Mouse (Mus musculus): Measurements from ENCODE around the gene Adamts9.

Adamts9 gene

GRCm38 (mm10) chr6:92860285-92860912 is 82.9 kb downstream of the Adamts9 start:
- no peak for DNase-seq (ENCODE audit: low read depth, low spot score)

DNA sequence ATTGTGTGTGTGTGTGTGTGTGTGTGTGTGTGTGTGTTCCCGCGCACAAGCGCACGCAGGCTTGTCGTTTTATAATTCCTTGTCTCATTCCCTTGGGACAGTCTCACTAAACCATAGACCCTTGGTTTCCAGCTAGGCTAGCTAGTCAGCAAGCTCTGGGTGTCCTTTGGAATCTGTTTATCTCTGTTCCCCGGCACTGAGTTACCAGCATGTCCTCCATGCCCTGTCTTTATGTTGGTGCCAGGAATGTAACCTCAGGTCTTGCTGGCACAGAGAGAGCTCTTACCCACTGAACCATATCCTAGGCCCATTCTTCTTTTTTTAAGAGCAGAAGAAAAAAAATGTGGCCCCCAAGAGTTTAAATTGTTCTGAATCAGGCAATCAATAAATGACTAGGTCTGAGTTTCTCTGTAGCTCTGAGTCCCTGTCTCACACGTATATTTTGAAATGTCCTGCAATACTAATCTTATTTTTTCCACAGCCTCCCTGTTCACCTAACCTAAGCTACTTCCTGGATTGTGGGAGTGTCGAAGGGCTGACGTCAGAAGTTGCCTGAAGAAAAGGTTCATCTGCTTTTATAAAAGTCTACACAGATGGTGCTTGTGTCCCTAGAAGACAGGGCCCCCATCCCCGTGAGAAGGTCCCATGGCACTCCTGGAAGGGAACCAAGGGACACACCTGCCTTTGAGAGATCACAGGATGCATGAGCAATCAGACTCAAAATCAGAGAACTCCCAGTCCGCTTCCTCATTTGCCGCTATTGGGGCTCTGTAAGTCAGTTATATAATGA is 84.4 kb downstream of the Adamts9 start:
- no peak for DNase-seq (ENCODE audit: low read depth, low spot score)

DNA sequence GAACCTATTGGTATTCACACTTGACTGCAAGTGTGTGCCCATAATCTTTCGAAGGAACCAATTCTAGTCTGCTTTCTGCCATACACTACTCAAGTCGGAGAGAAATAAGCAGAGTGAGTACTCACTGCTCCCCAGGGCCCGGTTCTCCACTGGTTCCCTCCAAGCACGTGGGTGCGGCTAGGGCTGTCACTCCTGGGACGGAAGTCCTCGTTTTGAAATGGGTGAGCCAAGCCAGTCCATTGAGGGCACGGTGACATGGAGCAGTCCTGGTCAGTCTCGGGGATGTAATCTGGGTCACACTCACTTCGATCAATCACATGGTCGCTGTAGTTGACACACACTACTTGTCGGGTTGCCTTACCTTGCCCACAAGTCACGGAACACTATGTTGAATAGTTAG is 85.5 kb downstream of the Adamts9 start:
- no peak for DNase-seq (ENCODE audit: low read depth, low spot score)

- no peak for DNase-seq (ENCODE audit: low read depth, low spot score)
Observed at GRCm38 (mm10) chr6:92854873-92855272, 88.4 kb downstream of the Adamts9 start.

DNA sequence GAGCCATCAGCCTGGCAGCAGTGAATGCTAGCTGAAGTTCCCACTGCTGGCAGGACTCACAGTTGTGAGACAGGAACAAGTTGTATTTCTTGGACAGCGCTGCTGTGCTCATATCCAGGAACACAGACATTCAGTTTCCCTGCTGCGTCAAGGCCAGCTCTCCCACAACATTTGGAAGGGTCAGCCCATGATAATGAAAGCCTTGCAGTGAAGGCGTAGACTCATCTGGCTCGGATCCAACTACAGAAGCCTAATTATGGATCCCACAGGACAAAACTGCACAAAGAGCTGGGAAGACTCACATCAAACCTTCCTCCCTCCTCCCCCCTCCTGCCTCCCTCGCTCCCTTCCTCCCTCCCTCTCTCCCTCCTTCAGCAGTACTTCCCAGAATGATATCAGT is 93.0 kb downstream of the Adamts9 start:
- DNase-seq (ENCODE audit: low read depth, low spot score), result no peak

GRCm38 (mm10) chr6:92849208-92849607 is 94.1 kb downstream of the Adamts9 start:
- DNase-seq (ENCODE audit: low read depth, low spot score), result no peak

DNA sequence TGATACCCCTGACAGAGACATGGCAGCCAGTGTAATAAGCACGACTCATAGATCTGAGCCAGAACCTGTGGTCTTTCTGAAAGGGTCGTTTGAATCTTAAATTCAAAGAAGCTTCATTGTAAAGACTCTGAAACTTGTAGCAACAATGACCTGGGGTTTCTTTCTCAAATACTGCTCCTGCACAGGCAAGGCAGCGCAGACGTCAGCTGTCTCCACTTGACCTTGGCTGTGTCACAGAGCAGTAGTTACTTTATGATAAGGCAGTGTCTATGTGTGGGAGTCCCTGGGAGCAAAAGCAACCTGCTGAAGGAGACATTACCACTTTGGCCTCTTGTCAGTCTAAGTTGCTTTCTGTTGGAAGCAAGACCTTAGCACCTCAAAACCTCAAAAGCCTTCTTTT is 96.7 kb downstream of the Adamts9 start:
- no peak for DNase-seq (ENCODE audit: low read depth, low spot score)

DNA sequence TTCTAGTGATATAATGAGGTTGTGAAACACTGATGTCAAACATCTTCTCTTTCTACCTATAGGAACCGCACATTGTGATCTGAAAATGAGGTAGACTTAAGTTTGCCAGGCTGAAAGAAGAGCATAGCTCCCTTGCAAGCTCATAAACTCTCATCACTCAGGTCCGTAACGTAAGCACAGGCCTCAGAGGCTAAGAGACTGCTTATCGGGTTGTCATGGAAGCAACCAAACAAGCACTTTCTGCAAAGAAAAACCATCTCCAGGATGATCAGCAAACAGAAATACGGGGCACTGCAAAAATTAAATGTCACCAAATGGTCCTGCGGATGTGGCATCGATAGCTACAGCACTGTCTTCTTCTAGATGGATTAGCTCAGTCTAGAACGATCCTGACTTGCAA is 97.4 kb downstream of the Adamts9 start:
- DNase-seq (ENCODE audit: low read depth, low spot score), result no peak

GRCm38 (mm10) chr6:92843474-92843873 is 99.8 kb downstream of the Adamts9 start:
- DNase-seq (ENCODE audit: low read depth, low spot score), result no peak

- no peak for DNase-seq (ENCODE audit: low read depth, low spot score)
Observed at GRCm38 (mm10) chr6:92842000-92842399, 101.3 kb downstream of the Adamts9 start.

GRCm38 (mm10) chr6:92831106-92831505 is 112.2 kb downstream of the Adamts9 start:
- no peak for DNase-seq (ENCODE audit: low read depth, low spot score)

GRCm38 (mm10) chr6:92829148-92829547 is 114.1 kb downstream of the Adamts9 start:
- no peak for DNase-seq (ENCODE audit: low read depth, low spot score)

- DNase-seq (ENCODE audit: low read depth, low spot score), result no peak
Observed at GRCm38 (mm10) chr6:92827360-92827759, 115.9 kb downstream of the Adamts9 start.

- DNase-seq (ENCODE audit: low read depth, low spot score), result no peak
Observed at GRCm38 (mm10) chr6:92826561-92826960, 116.7 kb downstream of the Adamts9 start.

DNA sequence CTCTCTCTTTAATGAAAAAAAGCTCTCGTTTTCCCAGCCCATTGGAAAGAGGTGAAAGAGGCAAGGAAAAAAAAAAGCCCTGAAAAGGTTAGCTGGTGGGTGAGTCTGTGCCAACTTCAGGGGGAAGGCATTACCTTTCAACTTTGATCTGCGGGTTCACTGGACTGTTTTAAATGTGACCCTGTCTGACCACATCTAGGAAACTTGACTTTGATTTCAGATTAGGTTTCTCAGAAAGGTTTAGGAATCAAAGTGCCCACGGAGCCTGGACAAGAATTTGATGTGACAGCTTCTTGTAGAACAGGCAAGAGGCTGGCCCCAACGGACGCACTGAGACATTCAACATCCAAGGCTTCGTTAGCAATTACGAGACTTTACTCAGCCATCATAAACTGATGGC is 119.3 kb downstream of the Adamts9 start:
- DNase-seq (ENCODE audit: low read depth, low spot score), result no peak

DNA sequence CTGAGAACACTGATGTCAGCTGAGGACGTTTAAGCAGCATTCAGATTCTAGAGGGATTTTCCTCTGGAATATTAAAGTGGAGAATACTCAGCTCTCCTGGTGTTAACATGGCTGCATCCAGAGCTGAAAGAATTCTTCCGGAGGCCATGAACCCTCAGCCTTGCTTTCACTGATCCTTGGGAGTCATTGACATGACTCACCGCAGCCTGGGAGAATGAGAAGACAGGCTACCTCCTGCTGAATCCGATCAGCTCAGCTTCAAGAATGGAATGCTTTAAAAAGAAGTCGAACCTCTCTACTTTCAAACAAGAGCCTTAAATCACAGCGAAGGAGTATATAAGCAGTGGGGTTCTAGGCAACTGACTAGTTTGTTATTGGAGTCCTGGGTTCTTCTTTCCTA is 121.3 kb downstream of the Adamts9 start:
- DNase-seq (ENCODE audit: low read depth, low spot score), result no peak

DNA sequence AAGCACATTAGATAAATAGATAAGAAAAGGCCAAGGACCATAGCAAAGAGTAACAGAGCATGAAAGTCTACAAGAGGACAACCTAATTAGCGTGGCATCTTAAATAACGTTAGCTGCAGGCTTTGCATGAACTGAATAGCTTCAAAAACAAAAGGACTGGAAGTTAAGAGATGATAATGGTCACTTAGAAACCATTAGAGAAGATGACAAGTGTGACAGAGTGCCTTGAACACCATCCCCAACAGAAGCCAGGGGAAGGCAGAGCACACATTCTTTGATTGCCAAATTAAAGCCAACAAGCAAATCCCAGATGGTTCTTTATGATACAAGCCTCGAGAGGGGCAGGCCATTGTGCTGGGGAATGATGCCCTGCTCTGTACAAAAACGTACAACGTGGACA is 121.7 kb downstream of the Adamts9 start:
- no peak for DNase-seq (ENCODE audit: low read depth, low spot score)

GRCm38 (mm10) chr6:92817661-92818060 is 125.6 kb downstream of the Adamts9 start:
- no peak for DNase-seq (ENCODE audit: low read depth, low spot score)

GRCm38 (mm10) chr6:92816311-92816751 is 127.0 kb downstream of the Adamts9 start, which contains the start of gene A730049H05Rik:
Gene A730049H05Rik (plus strand): TSS chr6:92816478.
- DNase-seq (ENCODE audit: low read depth, low spot score), result no peak

DNA sequence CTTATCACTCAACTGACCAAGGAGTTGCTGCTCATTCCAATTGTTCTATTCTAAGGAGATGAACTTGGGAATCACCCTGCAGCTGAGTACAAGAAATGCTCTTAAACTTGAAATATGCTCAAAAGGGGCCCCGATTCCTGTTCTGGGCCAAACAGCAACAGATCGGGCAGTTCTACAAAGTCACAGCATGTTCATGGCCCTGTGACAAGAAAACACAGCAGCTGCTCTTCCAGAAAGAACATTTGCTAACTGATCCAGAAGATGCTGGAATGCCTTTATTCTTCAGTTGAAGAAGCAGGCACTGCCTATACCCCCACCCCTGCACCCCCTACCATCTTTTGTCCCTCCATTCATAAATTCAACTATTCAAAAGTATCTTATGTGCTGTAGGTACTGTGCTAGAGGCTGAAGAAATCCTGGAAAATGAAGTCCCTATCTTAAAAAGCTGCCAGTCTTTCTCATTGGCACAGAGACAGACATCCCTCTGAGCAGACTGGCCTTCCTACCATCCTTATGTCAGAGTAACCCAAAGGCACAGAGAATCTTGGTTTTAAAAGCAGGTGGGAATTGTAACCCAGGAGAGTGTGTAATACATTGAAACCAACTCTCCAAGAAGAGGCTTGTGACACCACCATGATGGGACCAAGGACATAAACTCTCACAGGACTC is 130.5 kb downstream of the Adamts9 start:
- no peak for DNase-seq (ENCODE audit: low read depth, low spot score)

GRCm38 (mm10) chr6:92811566-92811965 is 131.7 kb downstream of the Adamts9 start:
- DNase-seq (ENCODE audit: low read depth, low spot score), result no peak

DNA sequence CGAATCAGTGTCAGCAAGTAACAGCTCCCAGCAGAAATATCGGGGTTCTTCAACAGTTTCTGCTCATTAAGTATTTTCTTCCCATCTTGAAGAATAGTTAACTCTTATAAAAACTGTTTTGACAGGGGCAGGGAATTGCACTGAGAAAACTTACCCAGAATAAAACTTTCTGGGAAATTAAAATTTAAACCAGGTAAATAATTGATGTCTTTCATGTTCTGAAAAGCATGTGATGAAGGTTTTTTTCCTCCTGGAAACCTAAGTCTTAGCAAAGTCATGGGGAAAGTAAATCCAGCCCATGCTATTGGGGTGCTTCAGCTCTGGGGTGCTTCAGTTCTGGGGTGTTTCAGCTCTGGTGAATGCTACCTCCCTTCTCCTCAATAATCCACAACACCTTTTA is 132.7 kb downstream of the Adamts9 start:
- no peak for DNase-seq (ENCODE audit: low read depth, low spot score)

DNA sequence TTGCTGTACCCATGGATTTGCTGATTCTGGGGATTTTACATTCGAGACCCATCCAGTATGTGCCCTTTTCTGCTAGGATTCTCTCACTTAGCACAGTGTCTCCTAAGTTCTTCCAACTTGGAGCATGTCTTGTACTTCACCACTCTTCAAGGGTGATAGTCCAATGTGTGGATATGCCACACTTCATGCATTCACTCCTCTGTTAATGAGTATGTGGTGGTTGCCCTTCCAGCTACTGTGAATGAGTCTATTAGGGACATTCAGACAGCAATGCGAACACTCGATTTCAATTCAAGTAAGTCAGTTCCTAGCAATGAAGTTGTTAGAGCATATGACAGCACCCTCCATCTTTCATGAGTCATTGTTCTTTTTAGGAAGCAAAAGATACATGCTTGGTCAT is 133.5 kb downstream of the Adamts9 start:
- DNase-seq (ENCODE audit: low read depth, low spot score), result no peak
